Mouse (Mus musculus) stomach, postnatal 0 days (tissue): ENCODE data around the gene Ccdc130. TPM values are rescaled to one million over a fixed set of nuclear protein-coding genes. Genes with fewer than 3 reads are reported as not detected.
"Not testable (repeated sequence)": the region's sequence is repeated elsewhere in the genome, so short reads cannot be mapped to it uniquely, and the experiment has no call there.

Source experiments
- ATAC-seq: fragments of 200-750 bp; cut with Nextera tagmentation; 2 replicates; pipeline ENCODE4 v1.8.0; 2017; ENCODE audit not compliant: low FRiP score, low TSS enrichment
- DNase-seq: peaks from one replicate; pipeline ENCODE4 v3.0.0-alpha.2; 2016; ENCODE audit warnings: low spot score
- H3K27ac ChIP-seq: fragments of 300-500 bp; sonication (generic); replicated peaks from 2 replicates; pipeline ENCODE4 v1.5.1; 2014; ENCODE audit warnings: mild to moderate bottlenecking, control low read depth
- H3K27me3 ChIP-seq: fragments of 300-500 bp; sonication (generic); 2 replicates; pipeline ENCODE4 v1.6.1; 2014; ENCODE audit warnings: low read length; ENCODE audit not compliant: control insufficient read depth, insufficient read depth
- H3K36me3 ChIP-seq: fragments of 300-500 bp; sonication (generic); 2 replicates; pipeline ENCODE4 v1.6.1; 2014; ENCODE audit warnings: low read length, mixed read lengths; ENCODE audit not compliant: control insufficient read depth, insufficient read depth
- H3K4me1 ChIP-seq: fragments of 300-500 bp; sonication (generic); replicated peaks from 2 replicates; pipeline ENCODE4 v1.6.1; 2014; ENCODE audit warnings: antibody characterized with exemption; ENCODE audit not compliant: control insufficient read depth, insufficient read depth
- H3K4me2 ChIP-seq: fragments of 300-500 bp; sonication (generic); replicated peaks from 2 replicates; pipeline ENCODE4 v1.6.1; 2014; ENCODE audit warnings: low read depth, mild to moderate bottlenecking, control low read depth, moderate library complexity
- H3K4me3 ChIP-seq: fragments of 300-500 bp; sonication (generic); 2 replicates; pipeline ENCODE4 v1.5.1; 2014; ENCODE audit warnings: low read depth, low read length, control low read depth
- H3K9ac ChIP-seq: fragments of 300-500 bp; sonication (generic); 2 replicates; pipeline ENCODE4 v1.6.1; 2014; ENCODE audit warnings: mild to moderate bottlenecking, low read length, control low read depth, mixed read lengths
- H3K9me3 ChIP-seq: fragments of 300-500 bp; sonication (generic); 2 replicates; pipeline ENCODE4 v1.6.1; 2016; ENCODE audit warnings: low read length; ENCODE audit not compliant: control insufficient read depth
- CTCF ChIP-seq: IDR thresholded peaks from 2 replicates; pipeline ENCODE4 v1.5.1; 2016; ENCODE audit warnings: antibody characterized with exemption, low read depth, mild to moderate bottlenecking, moderate library complexity
- EP300 ChIP-seq: optimal IDR thresholded peaks from 2 replicates; pipeline ENCODE3; 2016; ENCODE audit warnings: antibody characterized with exemption
- WGBS: fragments of 180-500 bp; shearing (Covaris S2); extraction: QIAGEN DNeasy Blood & Tissue Kit; methylation state at CpG from one replicate; pipeline ENCODE4 v1.1.7; 2014; 5-methylcytosine and 5-hydroxymethylcytosine counted together
- polyA plus RNA-seq: library from polyadenylated mRNA; unstranded; fragments of >200 nt; fragmentation: Nextera tagmentation; extraction: Ambion mirVana; gene quantifications from 2 replicates; pipeline ENCODE4 v1.2.1, GENCODE M21; 2015

Gene Ccdc130
- polyA plus RNA-seq, 1 experiment from 2014 or later, result 10.4 TPM

DNA sequence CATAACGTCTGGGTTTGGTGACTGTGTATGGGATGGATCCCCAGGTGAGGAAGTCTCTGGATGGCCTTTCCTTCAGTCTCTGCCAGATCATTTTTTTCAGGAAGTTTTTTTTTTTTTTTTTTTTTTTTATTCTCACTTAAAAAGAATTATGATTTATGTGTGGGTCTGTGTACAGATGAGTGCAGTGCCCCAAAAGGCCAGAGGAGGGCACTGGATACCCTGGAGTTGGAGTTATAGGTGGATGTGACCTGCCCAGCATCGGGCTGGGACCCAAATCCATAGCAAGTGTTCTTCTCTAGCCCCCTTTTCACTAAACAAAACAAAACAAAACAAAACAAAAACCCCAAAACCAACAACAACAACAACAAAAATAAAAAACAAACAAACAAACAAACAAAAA is 18.7 kb upstream of the Ccdc130 start:
- Histone ChIP-seq H3K36me3 (no peaks in the 10 kb centered on the region), H3K9ac (no peak overlapping the region), H3K4me3 (no peak overlapping the region), H3K4me2 (no peak overlapping the region), H3K4me1 (no peaks in the 10 kb centered on the region), H3K27me3 (no peaks in the 10 kb centered on the region), H3K27ac (no peak overlapping the region), H3K9me3 (no peaks in the 10 kb centered on the region)
- DNase-seq (no peak), ATAC-seq (no peak)
- WGBS, result 51% methylated on average over 2 of the region's 2 CpGs
- TF ChIP-seq CTCF, result peak; percentile 56
- no peak for TF ChIP-seq EP300

DNA sequence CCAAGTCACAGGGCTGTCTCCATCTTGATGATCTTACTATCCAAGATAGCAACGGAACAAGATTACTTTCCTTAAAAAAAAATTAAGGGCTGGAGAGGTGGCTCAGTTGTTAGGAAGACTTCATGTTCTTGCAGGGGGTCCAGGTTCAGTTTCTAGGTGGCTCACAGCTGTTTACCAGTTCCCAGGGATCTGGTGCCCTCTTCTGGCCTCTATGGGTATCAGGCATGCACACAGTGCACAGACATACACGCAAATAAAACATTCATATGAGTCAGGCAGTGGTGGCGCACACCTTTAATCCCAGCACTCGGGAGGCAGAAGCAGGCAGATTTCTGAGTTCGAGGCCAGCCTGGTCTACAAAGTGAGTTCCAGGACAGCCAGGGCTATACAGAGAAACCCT is 15.5 kb upstream of the Ccdc130 start:
- 57% methylated on average over 5 of the region's 5 CpGs for WGBS
- not testable (repeated sequence) for H3K4me3 ChIP-seq, H3K36me3 ChIP-seq, H3K27ac ChIP-seq, H3K9me3 ChIP-seq, ATAC-seq, H3K9ac ChIP-seq, H3K27me3 ChIP-seq, H3K4me2 ChIP-seq, H3K4me1 ChIP-seq
- DNase-seq, result peak; percentile 33
- peak; percentile 74 for TF ChIP-seq CTCF

DNA sequence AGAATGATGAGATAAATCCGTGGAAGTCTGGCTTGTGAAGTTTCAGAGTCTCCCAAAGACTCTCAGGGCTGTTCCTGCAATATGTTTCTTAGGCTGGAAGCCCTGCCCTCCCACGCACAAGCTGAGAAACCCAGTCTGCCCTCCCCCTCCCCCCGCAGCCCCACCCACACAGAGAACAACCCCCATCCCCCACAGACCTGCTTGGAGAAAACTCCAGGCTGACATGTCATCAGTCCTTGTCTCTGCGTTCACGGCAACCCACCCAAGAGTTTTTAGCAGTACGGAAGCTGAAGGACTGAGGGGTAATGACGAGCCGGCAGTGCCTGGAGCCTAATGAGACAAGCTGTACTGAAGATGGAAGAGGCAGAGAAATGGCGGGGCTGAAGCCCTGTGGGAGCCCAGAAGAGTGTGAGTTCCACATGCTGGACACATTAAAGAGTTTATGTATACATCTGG is 14.5 kb upstream of the Ccdc130 start:
- Histone ChIP-seq H3K4me3 (peak overlapping the region; percentile 8; the same call in 1 of the 2 replicates), H3K4me2 (peak overlapping the region; percentile 27), H3K27me3 (no peaks in the 10 kb centered on the region), H3K9me3 (no peaks in the 10 kb centered on the region), H3K36me3 (no peaks in the 10 kb centered on the region), H3K9ac (peak overlapping the region; percentile 4; the same call in 1 of the 2 replicates), H3K27ac (no peak overlapping the region; the same call in 1 of the 2 replicates), H3K4me1 (no peaks in the 10 kb centered on the region)
- WGBS, result 5% methylated on average over 9 of the region's 9 CpGs
- TF ChIP-seq EP300, result no peak
- TF ChIP-seq CTCF, result no peak
- DNase-seq, result peak; percentile 48
- no peak for ATAC-seq

DNA sequence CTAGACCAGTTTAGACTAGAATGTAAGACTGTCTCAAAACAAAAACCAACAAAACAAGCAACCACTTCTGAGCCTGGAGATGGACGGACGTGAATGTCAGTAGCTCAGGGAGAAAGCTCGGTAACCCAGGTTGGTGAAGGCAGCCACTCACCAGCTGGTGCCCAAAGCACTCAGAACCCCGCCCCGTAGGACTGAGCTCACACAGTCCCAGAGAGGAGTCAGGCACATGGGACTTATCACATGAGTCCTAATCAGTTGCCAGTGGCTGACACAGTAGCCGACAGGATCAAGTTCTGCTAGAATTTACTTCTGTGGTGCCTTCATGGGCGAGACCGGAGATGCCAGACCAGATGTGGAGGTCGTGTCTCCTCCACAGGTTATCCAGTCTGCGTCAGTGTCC is 10.6 kb upstream of the Ccdc130 start:
- Histone ChIP-seq H3K4me1 (no peaks in the 10 kb centered on the region), H3K27ac (no peak overlapping the region), H3K27me3 (no peaks in the 10 kb centered on the region), H3K9ac (no peak overlapping the region), H3K4me3 (no peak overlapping the region), H3K4me2 (no peak overlapping the region), H3K9me3 (no peaks in the 10 kb centered on the region), H3K36me3 (no peaks in the 10 kb centered on the region)
- DNase-seq (no peak), ATAC-seq (no peak)
- WGBS, result 66% methylated on average over 10 of the region's 10 CpGs
- TF ChIP-seq CTCF, result no peak
- no peak for TF ChIP-seq EP300

DNA sequence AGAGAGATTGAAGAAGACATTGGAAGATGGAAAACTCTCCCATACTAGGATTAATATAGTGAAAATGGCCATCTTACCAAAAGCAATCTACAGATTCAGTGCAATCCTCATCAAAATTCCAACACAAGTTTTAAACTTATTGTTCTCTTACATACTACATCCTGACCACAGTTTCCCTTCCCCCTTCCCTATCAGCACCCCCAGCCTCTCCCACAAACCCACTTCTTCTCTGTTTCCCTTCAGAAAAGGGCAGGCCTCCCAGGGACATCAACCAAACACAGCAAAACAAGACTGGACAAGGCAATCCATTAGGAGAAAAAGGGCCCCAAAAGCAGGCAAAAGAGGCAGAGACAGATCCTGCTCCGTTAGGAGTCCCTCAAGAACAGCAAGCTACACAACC is 6.3 kb upstream of the Ccdc130 start:
- ATAC-seq (no peak), DNase-seq (no peak)
- Histone ChIP-seq H3K4me2 (no peak overlapping the region), H3K27me3 (no peaks in the 10 kb centered on the region), H3K9ac (no peak overlapping the region), H3K4me3 (no peak overlapping the region), H3K36me3 (no peaks in the 10 kb centered on the region), H3K27ac (no peak overlapping the region), H3K9me3 (no peaks in the 10 kb centered on the region), H3K4me1 (no peaks in the 10 kb centered on the region)
- 48% methylated on average over 1 of the region's 1 CpGs for WGBS
- TF ChIP-seq EP300, result no peak
- no peak for TF ChIP-seq CTCF

DNA sequence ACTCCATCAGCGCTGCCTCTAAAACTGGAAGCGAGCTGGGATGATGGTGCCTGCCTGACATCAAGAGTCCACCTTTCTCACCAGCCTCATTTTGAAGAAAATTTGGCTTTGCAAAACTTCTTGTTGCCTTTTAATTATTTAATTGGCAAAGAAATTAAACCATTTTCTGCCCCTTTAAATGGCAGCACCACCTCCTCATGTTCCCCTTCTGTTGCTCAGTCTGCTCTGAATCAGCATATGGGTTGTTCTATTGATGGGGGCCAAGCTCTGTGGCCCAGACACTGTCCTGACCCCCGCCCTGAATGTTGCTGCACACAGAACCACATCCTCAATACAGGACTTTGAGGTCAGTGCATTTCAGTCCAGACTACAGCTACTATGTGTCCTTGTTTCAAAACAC is 3.8 kb upstream of the Ccdc130 start:
- Histone ChIP-seq H3K27me3 (no peaks in the 10 kb centered on the region), H3K36me3 (no peaks in the 10 kb centered on the region), H3K4me1 (peaks cover 3% of the 10 kb centered on the region), H3K9me3 (no peaks in the 10 kb centered on the region), H3K27ac (no peak overlapping the region), H3K9ac (no peak overlapping the region; the same call in 1 of the 2 replicates), H3K4me2 (no peak overlapping the region), H3K4me3 (no peak overlapping the region)
- no peak for TF ChIP-seq CTCF
- 83% methylated on average over 3 of the region's 3 CpGs for WGBS
- ATAC-seq (no peak), DNase-seq (no peak)
